In the genomic region with DNA sequence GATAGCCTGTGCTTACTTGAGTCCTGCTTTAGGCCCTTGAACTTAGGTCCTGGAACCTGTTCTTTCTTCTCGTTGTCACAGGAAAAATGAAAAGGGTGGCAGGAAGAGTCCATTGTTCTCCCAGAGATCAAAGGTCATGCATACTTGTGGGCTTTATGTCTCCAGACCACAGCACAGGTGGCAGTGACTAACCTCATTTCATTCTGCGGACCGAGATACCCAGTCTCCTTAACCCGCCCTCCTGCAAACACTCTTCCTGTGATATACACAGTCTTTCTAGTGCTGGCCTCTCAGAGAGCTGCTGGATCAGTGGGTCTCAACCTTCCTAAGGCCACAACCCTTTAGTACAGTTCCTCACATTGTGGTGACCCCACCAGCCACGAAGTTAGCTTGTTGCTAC, we compare ENCODE assay signal across 26 mouse cellular contexts.
"Had no signal": no experiment of that assay in that cellular context is flagged by ENCODE, and none has a peak within 500 bp of the region (broad histone marks: within the 10 kb centered on the region; RNA-seq: fewer than 3 reads in every experiment).

No protein-coding gene starts in this region.

- H3K27me3 ChIP-seq: heart, embryonic 13.5 days; hindbrain, embryonic 12.5 days; kidney, embryonic 15.5 days; limb, embryonic 12.5 days had no signal

- H3K27ac ChIP-seq: heart, adult 2 months; heart, embryonic 13.5 days; heart, embryonic 15.5 days; hindbrain, embryonic 12.5 days; hindbrain, embryonic 14.5 days; kidney, embryonic 15.5 days; kidney, postnatal 0 days; left cerebral cortex, adult 2 months; limb, embryonic 10.5 days; limb, embryonic 12.5 days had no signal

- H3K4me1 ChIP-seq: heart, embryonic 15.5 days; hindbrain, embryonic 12.5 days; limb, embryonic 10.5 days had no signal

- H3K36me3 ChIP-seq: heart, embryonic 13.5 days; heart, embryonic 15.5 days; hindbrain, embryonic 12.5 days; kidney, embryonic 15.5 days; limb, embryonic 10.5 days; limb, embryonic 12.5 days had no signal

- H3K9me3 ChIP-seq: heart, embryonic 13.5 days; heart, embryonic 15.5 days; hindbrain, embryonic 12.5 days; kidney, embryonic 15.5 days; limb, embryonic 10.5 days; limb, embryonic 12.5 days had no signal

- DNase-seq: gastrocnemius, postnatal 14 days; gastrocnemius, postnatal 36 days; heart, adult 11 months; heart, adult 2 months; heart, postnatal 14 days; heart, postnatal 36 days; kidney, adult 11 months; kidney, adult 2 months; kidney, adult 9 months; kidney, postnatal 14 days; kidney, postnatal 36 days; layer of hippocampus, adult 9-11 months; layer of hippocampus, postnatal 36 days had no signal

- H3K9ac ChIP-seq: heart, embryonic 13.5 days; heart, embryonic 15.5 days; hindbrain, embryonic 12.5 days; hindbrain, embryonic 14.5 days; kidney, embryonic 15.5 days; limb, embryonic 12.5 days had no signal

- ATAC-seq: forebrain, embryonic 16.5 days; hindbrain, embryonic 16.5 days; inflammation-experienced regulatory T-cells, adult 6 months had no signal

- H3K4me2 ChIP-seq: heart, embryonic 11.5 days; heart, embryonic 13.5 days; heart, embryonic 15.5 days; hindbrain, embryonic 12.5 days; hindbrain, embryonic 14.5 days; kidney, embryonic 15.5 days; limb, embryonic 12.5 days had no signal

- H3K4me3 ChIP-seq: heart, adult 2 months; heart, embryonic 13.5 days; heart, embryonic 15.5 days; hindbrain, embryonic 12.5 days; kidney, embryonic 15.5 days; left cerebral cortex, adult 2 months; limb, embryonic 10.5 days; limb, embryonic 12.5 days had no signal
